Mouse (Mus musculus) erythroblast, embryonic 14.5 days (primary cell): ENCODE measurements around the gene Gm28374.

Experiments
- GATA1 ChIP-seq: IDR thresholded peaks from 2 replicates; pipeline ENCODE4 v1.6.1; 2012; ENCODE audit warnings: low read length, inconsistent platforms, mixed read lengths
- TAL1 ChIP-seq: IDR thresholded peaks from 3 replicates; pipeline ENCODE4 v1.6.1; 2012; ENCODE audit warnings: low read length, inconsistent platforms, mixed read lengths

- TF ChIP-seq GATA1 (no peak), TAL1 (no peak)
Observed at GRCm38 (mm10) chr19:6067724-6068415, 14.2 kb downstream of the Gm28374 start, which contains the start of gene Tm7sf2.
